Mouse (Mus musculus) CD4-positive, CD25-positive, alpha-beta regulatory T cell, adult 4 months (primary cell): Measurements from ENCODE around the gene Fam20c. TPM values are rescaled to one million over a fixed set of nuclear protein-coding genes. Genes with fewer than 3 reads are reported as not detected.

ENCODE experiments used
- ATAC-seq: one replicate; pipeline ENCODE4 v1.8.0; 2017
- polyA plus RNA-seq, 2 experiments: library from polyadenylated mRNA; unstranded; fragments of 100-300 nt; shearing (Covaris generic); gene quantifications; one replicate each; pipeline ENCODE4 v1.2.1; 2017

Gene Fam20c
- polyA plus RNA-seq, 2 experiments from 2014 or later: not detected

DNA sequence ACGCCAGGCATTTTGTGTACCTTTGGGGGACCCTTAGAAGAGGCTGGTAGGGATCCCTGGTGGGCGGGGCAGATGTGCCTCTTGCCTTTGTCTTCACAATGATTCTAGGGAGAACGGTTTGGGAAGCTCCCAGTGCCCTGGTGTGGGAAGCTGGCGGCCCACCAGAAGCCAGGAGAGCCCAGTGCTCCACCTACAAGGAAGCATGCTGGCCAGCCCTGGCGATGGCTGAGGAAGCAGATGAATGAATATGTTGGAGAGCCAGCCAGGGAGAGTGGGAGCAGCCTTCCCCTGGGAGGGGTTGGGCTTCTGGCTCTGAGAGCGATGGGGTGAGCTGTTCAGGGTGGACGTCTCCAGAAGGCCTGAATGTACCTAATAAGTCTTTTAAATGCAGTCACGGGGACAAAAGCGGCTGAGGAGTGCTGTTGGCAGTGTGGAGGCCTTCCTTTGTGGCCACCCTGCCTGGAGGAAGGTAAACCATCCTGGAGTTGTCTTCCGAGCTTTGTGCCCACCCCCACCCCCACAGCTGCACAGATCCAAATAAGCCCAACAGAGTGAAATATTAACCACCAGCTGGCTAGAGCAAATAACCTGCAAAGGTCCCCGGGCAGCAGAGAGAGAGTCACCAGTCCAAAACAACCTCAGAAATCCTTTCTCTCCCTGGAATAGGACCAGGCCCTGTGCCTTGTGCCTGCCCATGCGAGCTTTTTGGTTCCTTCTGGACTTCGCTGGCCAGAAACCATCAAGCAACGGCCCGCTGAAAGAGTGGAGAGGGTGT is 2.2 kb downstream of the Fam20c start:
- no peak for ATAC-seq

GRCm38 (mm10) chr5:138757135-138757534 is 2.8 kb downstream of the Fam20c start:
- ATAC-seq: no peak

DNA sequence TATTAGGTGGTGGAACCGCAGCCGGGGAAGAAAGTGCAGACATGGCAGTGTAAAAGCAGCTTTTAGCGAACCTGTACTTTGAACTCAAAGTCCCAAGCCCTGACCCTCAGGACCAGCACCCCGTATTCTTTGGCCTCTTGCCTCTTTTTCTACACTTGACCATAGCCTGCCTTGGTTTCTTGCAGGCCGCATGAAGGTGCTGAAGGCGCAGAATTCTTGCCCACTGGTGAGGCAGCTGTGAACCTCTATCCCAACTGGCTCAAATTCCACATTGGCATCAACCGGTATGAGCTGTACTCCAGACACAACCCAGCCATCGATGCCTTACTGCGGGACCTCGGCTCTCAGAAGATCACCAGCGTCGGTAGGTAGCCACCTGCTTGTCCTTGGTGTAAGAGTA is 3.3 kb downstream of the Fam20c start:
- no peak for ATAC-seq

DNA sequence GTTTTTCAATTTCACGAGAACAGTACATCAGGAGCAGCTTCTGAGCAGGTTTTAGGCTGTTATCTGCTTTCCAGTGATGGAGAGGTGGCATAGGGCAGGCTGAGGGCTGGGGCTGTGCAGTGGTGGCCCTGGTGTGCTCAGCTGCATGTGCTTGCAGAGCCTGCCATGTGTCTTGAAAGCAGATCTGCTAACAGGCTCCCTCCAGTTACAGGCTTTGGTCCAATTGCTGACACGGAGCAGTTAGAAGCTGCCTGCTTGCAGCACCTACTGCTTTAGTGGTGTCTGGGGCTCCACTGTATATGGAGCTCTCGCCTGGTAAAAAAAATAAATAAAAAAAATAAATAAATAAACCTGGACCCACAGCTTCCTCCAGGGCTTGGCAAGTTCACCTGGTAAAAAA is 4.2 kb downstream of the Fam20c start:
- no peak for ATAC-seq

GRCm38 (mm10) chr5:138761836-138762334 is 7.6 kb downstream of the Fam20c start:
- no peak for ATAC-seq

DNA sequence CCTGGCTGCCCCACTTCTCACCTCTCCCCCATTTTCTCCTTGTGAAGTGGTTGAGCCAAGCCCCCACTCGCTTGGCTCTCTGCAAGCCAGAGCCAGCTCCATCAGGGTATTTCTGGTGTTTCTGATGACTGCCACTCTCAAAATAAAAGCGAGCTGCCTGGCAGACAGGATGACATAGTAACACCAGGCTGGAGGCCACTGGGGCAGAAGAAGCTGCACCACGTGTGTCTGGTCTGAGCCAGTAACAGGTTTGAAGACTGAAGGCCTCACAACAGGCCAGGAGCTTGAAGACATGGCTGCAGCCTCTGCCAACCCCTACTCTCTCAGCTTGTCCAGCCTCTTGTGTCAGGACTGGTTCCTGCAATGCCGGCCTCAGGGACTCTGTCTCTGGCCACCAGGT is 8.0 kb downstream of the Fam20c start:
- no peak for ATAC-seq

DNA sequence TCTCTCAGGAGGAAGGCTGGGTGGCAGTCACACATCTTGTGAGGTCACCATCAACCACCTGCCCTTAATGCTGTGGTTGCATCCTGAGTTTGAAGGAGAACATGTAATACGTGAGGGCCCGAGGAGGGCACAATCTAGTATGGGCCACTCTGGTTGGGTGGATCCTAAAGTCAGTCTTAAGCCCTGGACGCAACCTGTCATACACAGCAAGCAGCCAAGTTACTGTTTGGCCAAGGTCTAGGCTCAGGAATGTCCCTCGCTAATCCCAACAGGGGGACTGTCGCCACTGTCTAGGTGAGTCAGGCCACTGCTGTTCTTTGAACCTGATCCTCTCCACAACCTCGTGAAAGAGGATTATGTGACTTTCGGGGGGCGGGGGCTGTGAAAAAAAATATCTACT is 10.3 kb downstream of the Fam20c start:
- no peak for ATAC-seq

GRCm38 (mm10) chr5:138767650-138768049 is 13.3 kb downstream of the Fam20c start:
- no peak for ATAC-seq

DNA sequence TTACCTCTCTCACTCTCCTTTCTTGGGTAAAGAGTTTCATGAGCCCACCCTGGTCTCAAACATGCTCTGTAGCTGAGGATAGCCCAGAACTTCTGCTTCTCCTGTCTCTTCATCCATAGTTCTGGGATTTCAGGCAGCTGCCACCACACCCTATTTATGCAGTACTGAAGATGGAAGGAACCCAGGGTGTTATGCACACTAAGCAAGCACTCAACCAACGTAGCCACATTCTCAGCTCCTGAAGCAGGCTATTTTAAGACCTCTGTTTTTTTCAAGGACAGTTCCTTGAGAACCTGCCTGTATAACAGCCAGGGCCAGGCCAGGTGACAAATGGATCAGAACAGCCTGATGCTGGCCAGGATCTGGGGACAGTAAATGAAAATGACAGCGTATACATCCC is 14.4 kb downstream of the Fam20c start:
- ATAC-seq: no peak

DNA sequence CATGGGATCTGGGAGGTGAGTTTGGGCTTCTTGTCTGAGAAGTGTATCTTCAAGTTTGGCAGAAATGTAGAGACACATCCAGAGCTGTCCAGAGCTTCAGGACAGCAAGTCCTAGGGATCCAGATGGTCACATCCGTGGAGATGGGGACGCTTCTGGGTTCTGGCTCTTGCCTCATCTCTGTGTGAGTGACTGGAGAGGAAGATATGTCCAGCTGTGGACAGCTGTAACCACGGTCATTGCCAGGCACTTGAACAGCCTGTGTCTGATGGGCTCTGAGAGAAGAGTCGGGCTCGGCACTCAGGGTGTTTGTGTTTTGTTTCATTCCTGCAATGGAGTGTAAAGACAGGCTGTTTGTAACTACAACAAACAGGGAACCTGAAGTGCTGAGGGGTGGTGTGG is 14.8 kb downstream of the Fam20c start:
- ATAC-seq: no peak

- ATAC-seq: no peak
Observed at GRCm38 (mm10) chr5:138775096-138775495, 20.8 kb downstream of the Fam20c start.

DNA sequence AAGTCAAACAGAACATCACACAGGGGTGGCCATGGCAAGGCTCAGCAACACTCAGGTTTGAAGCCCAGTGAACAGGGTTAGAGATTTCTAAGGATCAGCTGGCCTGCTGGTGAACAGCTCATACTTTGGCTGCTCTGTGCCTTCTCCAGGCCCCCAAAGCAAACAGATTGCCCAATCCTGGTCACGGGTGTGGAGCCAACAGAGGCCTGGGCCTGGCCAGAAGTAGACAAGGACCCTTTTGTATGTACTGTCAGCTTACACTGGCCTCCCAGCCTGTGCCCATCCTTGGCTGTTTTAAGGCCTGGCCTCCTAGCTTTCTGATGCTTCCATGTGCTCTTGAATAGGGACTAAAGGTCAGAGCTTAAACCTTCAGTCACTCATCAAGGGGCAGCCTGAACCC is 22.0 kb downstream of the Fam20c start:
- ATAC-seq: no peak

- no peak for ATAC-seq
Observed at GRCm38 (mm10) chr5:138778731-138779463, 24.6 kb downstream of the Fam20c start.

GRCm38 (mm10) chr5:138779655-138780054 is 25.3 kb downstream of the Fam20c start:
- no peak for ATAC-seq

DNA sequence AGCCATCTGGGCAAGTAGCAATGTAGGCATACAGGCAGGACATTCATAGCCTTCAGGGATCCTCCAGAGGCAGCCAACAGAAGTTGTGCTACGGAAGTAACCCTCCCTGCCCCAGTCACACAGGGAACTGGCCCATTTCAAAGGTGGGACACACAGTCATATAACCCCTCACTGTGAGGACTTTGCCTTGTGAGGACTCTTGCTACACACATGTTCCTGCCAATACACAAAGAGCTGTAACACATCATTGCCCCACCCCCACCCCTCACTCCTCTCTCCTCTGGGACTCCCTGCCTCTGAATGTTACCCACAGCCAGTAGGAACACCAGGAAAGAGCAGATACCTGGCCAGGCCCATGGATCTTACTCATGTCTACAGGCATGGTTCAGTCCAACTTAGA is 28.4 kb downstream of the Fam20c start:
- no peak for ATAC-seq

GRCm38 (mm10) chr5:138783181-138783580 is 28.9 kb downstream of the Fam20c start:
- ATAC-seq: no peak

DNA sequence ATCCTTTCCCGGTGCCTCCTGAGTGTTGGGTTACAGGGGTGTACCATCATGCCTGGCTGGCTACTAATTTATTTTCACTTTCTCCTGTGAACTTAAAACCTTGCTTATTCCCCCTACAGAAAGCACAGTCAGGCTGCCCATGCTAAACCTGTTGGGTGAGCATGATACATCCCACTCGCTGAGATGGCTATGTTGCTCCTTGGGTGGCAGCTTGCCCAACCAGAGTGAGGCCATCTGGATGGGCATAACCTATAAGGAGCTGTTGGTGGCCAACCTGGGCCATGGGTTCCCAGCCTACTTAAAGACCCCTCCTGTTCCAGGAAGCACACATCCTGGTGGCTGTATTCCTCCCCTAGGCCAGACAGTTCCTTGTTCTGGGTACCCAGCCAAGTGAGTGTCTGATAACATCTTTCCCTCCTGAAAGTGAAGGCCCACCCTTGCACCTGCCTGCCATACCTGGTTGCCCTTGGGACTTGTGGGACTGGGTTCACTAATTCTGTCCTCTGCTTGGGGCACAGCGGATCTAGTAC is 31.7 kb downstream of the Fam20c start:
- no peak for ATAC-seq

GRCm38 (mm10) chr5:138787648-138788047 is 33.3 kb downstream of the Fam20c start:
- no peak for ATAC-seq

GRCm38 (mm10) chr5:138788481-138789211 is 34.3 kb downstream of the Fam20c start:
- no peak for ATAC-seq

GRCm38 (mm10) chr5:138790954-138791480 is 36.7 kb downstream of the Fam20c start:
- ATAC-seq: no peak

DNA sequence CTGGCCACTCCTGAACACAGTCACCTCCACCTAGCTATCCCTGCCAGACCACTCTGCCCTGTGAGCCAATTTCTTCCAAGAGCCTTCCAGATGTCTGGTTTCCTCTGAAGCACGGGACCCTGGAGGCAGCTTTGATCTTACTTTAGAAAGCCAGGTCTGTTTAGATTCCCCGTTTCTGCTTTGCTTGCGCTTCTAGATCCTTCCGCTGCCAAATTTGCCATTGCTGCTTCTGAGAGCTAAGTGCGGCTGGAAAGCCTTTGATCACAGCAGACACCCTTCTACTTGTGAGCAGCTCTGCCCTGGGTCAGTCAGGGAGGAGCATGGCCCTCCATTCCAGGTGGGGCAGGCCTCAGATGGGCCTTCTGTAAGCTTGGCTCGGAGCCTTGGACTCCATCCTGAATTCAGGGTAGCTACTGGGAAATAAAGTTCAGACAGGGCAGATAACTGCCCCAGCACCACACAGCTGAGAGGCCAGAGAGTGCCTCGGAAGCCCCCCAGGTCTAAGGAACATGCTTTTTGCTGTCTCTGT is 47.3 kb downstream of the Fam20c start:
- ATAC-seq: no peak

DNA sequence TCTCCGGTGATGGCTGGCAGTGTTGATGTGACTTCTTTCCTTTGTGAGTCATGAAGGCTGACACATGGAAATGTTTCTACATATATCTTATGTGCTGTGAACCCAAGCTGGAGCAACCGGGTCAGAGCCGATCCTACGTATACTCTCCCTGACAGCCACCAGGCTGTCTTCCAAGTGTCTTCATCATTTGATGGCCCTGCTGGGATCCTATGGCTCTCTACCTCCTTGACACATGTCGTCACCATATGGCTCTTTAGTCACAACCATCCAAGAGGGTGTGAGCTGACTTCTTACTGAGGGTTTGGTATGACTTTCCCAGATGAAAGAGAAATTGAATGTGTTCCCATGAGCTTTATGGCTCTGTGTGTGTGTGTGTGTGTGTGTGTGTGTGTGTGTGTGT is 50.0 kb downstream of the Fam20c start:
- no peak for ATAC-seq

GRCm38 (mm10) chr5:138809767-138810166 is 55.5 kb downstream of the Fam20c start:
- ATAC-seq: no peak
